Mouse (Mus musculus): ENCODE measurements around the gene Ube2s. TPM values are rescaled to one million over a fixed set of nuclear protein-coding genes. Genes with fewer than 3 reads are reported as not detected.
"Not testable (repeated sequence)": the region's sequence is repeated elsewhere in the genome, so short reads cannot be mapped to it uniquely, and the experiment has no call there.

Gene Ube2s
- total RNA-seq (2017): 190 and 203 TPM in 2 replicates

DNA sequence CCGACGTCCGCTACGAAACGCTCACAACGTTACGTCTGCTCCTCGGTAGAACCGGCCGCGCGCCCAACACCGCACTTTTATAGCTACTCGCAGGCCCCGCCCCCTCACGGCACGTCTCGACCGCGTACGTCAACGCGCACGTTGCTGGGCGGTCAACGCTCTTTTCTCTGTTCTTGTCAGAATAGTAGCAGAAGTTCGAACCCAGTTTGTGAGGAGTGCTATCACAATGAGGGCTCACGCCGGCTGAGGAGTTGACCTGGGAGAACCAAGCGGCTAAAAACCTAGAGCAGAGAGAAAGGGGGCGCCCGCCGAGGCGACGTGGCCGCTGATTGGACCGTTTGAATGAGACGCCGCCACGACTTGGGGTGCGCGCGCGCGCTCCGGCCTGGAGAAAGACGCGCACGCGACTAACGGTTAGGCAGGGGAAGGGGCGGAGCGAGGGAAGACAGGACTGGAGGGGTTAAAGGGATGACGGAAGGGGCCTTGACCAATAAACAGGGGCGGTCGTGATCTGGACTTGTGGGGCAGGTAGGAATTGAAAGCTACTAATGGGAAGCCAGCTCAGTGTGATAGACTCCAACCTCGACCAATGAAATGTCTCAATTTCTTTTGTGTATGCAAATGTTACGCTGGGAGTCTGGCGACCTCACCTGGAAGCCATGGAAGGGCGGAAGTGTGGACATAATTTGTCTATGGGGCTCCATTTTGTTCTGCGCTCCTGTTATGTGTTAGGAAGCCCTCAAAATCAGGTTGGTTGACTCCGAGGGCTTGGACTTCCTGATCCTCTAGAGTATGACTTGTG, at the start of gene Ube2s:
Gene Ube2s, minus strand, starts transcription at position 288 of the 802 bp plus-strand sequence.
- ATAC-seq (replicated peaks; ENCODE audit: low read depth, poor library complexity, severe bottlenecking): peak; percentile 92

- not testable (repeated sequence) for ATAC-seq (replicated peaks; ENCODE audit: low read depth, poor library complexity, severe bottlenecking)
Observed at GRCm38 (mm10) chr7:4860926-4861325, 48.5 kb upstream of the Ube2s start.

DNA sequence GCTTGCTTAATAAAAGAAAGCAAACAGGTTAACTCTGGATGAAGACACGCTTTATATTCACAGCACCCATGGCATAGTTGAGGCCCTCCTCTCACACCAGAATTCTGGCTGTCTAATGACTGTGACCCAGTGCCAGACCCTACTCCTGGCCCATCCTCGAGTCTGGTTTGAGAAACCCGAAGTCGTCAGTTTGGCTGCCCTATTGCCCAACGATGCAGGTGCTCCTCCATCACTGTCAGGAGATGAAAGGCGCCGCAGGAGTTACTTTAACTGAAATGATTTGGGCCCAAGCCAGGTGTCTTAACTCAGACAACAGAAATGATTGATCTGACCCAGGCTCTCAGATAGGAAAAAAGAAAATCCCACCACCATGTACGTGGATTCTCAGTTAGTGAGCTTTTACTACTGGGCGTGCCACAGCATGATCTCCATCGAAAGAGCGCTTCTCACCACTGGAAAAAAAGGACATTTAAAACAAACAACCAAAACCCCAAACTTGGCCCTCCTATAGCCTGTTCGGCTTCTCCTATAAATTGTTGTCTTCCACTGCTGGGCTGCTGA, 47.1 kb upstream of the Ube2s start:
- no peak for ATAC-seq (replicated peaks; ENCODE audit: low read depth, poor library complexity, severe bottlenecking)

DNA sequence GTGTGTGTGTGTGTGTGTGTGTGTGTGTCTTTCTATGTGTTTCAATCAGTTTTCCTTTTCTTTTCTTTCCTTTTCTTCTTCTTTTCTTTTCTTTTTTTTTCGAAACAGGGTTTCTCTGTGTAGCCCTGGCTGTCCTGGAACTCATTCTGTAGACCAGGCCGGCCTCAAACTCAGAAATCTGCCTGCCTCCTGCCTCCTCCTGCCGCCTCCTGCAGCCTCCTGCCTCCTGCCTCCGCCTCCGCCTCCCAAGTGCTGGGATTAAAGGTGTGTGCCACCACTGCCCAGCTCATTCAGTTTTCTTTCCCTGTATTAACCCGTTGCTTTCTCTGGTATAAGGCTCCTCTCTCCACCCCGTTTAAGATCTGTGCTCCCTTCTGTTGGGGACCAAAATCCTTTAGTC, 44.9 kb upstream of the Ube2s start:
- ATAC-seq (replicated peaks; ENCODE audit: low read depth, poor library complexity, severe bottlenecking): no peak

DNA sequence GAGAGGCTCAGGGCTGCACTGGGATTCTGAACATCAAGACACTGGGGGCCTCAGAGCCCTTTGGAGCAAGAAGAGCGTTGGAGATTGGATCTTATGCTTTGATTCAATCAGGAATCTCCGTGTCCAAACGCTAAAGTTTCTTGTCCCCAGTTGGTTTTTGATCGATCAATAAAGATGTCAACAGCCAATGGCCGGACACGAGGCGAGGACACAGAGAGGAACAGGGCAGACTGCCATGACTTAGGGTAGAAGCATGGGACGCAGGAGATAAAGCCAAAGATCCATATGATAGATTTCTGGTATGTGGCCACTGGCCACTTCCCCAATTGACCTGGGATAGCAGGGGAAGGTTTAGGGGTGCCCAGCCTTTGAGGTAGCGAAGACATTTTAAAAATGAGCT, 44.1 kb upstream of the Ube2s start:
- no peak for ATAC-seq (replicated peaks; ENCODE audit: low read depth, poor library complexity, severe bottlenecking)

DNA sequence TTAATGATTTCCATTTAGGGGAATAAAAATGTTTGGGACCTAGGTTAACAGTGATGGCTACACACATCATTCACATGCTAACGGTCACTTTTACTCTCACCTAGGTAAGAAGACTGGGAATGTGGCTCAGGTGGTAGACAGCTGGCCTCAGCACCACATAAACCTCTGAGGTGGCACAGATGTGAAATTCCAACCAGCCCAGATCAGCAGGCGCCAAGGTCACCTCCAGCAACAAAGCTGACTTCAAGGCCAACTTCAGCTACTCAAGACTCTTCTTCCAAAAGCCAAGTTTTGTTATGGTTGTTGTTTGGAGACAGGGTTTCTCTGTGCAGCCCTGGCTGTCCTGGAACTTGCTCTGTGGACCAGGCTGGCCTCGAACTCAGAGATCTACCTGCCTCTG, 41.2 kb upstream of the Ube2s start:
- no peak for ATAC-seq (replicated peaks; ENCODE audit: low read depth, poor library complexity, severe bottlenecking)

- ATAC-seq (replicated peaks; ENCODE audit: low read depth, poor library complexity, severe bottlenecking): no peak
Observed at GRCm38 (mm10) chr7:4851315-4851688, 38.9 kb upstream of the Ube2s start.

GRCm38 (mm10) chr7:4850621-4851314, 38.4 kb upstream of the Ube2s start:
- ATAC-seq (replicated peaks; ENCODE audit: low read depth, poor library complexity, severe bottlenecking): no peak

GRCm38 (mm10) chr7:4849372-4849771, 37.0 kb upstream of the Ube2s start:
- no peak for ATAC-seq (replicated peaks; ENCODE audit: low read depth, poor library complexity, severe bottlenecking)

DNA sequence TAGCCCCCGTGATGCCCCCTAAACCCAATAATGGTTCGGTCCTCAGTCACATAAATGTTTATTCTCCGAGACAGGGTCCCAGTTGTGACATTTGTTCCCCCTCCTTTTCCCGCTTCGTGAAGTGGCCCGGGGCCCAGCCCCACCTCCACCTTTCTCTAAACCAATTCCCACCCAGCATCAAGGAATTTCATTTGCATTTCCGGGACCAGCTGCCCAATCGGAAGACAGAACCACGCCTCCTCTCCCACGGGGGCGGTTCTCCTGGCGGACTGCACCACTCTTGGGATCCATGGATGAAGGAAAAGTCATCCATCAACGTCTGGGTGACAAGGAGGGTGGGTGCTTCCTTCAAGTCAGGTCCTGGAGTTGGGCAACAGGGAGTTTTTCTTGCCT, 32.5 kb upstream of the Ube2s start:
- no peak for ATAC-seq (replicated peaks; ENCODE audit: low read depth, poor library complexity, severe bottlenecking)

DNA sequence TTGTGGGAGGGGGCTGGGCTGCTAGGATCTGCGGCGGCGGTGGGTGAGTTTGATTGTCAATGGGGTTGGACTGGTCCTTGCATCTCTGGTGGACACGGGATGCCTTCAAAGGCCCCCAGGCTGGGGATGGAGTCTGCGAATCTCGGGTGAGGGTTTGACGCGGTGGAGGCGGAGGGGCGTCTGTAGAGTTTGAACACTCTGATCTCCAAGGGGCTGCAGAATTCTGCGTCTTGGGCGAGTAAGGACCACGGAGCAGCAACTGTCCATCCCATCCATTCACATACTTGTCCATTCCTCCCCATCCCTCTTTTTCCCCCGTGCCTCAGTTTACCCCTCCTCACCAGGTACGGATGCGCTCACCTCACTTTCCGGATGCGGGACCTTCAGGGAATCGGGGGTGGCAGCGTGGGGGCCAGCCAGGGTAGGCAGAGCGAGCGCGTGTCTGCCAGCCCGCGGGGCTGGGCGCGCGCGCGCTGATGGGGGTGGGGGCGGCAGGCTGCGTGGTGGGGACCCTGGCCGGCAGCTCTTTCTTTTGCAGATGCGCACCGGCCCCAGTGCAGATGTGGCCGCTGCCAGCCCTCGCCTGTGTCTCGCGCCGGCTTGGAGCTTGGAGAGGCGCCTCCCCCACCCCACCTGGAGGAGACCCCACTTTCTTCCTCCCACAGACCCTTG, 32.0 kb upstream of the Ube2s start, which contains the start of gene Shisa7:
Gene Shisa7, minus strand, starts transcription at position 452 of the 672 bp plus-strand sequence.
- ATAC-seq (replicated peaks; ENCODE audit: low read depth, poor library complexity, severe bottlenecking): no peak

DNA sequence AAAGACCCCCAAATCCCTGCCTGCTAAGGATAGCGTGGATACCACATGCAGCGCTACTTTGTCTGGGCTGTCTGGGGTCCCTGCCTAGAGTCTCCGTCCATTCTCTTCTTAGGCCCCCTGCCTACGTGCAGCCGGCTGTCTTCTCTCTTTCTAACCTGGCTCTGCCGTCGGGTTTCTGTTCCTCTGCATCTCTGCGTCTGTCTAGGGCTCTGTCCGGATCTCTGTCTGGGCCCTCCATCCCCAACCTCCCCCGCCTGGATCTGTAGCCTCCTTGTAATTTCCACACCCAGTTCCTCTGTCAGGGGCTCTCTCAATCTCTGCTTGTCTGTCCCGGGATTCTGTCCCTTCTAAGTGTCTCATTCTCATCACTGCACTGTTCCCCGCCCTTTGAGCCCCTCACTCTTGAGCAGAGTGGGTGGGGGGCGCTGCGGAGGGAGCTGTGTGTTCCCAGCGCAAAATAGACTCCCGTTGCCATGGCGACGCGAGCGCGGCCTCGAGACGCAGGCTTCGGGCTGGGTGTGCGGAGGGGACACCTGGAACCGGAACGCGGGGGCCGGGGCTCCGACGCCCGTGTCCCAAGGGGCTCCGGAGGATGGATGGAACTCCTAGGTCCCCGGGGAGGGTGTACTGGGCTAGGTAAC, 31.3 kb upstream of the Ube2s start:
- no peak for ATAC-seq (replicated peaks; ENCODE audit: low read depth, poor library complexity, severe bottlenecking)

DNA sequence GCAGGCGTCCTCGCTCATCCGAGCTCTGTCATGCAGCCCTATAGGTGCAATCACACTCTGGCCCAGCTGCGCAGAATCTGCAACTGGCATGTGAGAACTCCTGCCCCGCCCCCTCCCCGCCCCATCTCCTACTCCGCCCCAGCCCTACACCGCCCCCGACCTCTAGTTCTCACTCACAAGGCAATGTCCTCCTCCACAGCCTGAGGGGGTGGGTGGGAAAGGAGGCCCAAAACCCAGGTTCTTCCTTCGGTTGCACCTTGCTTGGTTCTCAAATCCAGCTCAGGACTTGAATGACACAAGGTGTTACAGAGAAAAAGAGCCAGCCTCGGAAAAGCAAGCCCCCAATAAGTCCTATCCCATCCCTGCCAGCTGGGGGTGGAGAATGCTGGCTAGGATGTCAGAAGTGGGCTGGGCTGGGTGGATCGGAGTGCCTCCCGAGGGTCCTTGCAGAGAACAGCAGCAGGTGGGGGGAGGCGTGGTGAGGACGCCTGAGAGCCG, 30.3 kb upstream of the Ube2s start:
- ATAC-seq (replicated peaks; ENCODE audit: low read depth, poor library complexity, severe bottlenecking): peak; percentile 55

DNA sequence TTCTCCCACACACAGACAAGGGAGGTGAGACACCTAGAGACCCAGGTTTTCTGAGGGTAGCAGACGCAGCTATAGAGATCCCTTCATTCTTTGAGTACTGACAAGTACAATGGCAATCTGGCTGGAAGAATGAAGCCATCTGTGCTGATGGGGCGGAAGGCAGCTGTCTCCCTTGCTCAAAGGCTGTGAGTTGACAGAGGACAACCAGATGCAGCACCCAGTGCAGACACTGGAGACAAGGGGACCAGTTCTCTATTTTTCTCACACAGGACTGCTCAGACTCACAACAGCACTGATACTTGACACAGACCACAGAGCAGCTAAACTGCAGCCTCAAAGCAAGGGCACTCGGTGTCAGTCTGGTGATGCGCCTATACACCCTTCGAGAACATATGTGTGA, 29.7 kb upstream of the Ube2s start:
- ATAC-seq (replicated peaks; ENCODE audit: low read depth, poor library complexity, severe bottlenecking): no peak

- ATAC-seq (replicated peaks; ENCODE audit: low read depth, poor library complexity, severe bottlenecking): no peak
Observed at GRCm38 (mm10) chr7:4837639-4838038, 25.2 kb upstream of the Ube2s start.

DNA sequence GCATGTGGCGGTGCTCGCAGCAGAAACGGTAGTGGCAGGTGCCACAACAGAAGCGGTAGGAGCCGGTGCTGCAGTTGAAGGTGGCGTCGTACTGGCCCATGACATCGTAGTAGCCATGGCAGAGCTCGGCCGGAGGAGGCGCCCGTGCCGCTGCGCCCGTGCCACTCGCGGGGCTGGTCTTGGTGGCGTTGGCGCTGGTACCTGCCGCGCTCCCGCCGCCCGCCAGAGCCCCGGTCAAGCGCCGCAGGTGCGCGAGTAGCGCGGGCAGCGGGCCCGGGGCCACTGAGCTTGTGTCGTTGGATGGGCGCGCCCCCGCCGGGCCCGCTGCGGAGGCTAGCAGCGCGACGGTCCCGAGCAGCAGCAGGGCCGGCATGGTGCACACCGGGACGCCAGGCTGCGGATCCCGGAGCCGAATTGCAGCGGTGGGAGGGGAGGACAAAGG, 24.0 kb upstream of the Ube2s start:
- ATAC-seq (replicated peaks; ENCODE audit: low read depth, poor library complexity, severe bottlenecking): peak; percentile 98

GRCm38 (mm10) chr7:4835631-4836327, 23.4 kb upstream of the Ube2s start:
- ATAC-seq (replicated peaks; ENCODE audit: low read depth, poor library complexity, severe bottlenecking): peak; percentile 22

- no peak for ATAC-seq (replicated peaks; ENCODE audit: low read depth, poor library complexity, severe bottlenecking)
Observed at GRCm38 (mm10) chr7:4830476-4830875, 18.1 kb upstream of the Ube2s start.

DNA sequence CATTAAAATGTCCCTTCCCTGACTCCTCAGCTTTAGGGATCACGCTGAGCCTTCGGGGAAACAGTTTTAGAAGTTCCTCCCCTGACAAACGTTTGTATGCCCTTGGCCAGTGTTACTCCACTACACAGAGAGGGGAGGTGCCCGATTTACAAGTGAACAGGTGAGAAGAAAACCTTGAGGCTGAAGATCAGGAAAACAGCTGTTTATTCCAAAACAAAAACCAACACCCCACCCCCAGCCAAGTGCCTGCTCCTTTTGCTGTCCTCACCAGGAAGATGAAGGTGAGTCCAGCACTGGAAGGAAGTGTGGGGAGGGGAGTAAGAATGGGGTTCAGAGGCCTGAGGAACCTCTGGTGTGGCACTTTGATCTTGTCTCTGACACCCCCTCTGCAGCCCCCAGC, 13.0 kb upstream of the Ube2s start:
- no peak for ATAC-seq (replicated peaks; ENCODE audit: low read depth, poor library complexity, severe bottlenecking)

Data from common myeloid progenitor, adult 5-6 weeks (primary cell).